Mouse (Mus musculus) cortical plate, adult 2 months (tissue): ENCODE data around the gene Rpl36-ps4.

Source experiments
- CTCF ChIP-seq: fragments of 200-500 bp; IDR thresholded peaks from 2 replicates; pipeline ENCODE4 v1.5.1; 2011; ENCODE audit warnings: mild to moderate bottlenecking, control low read depth, low read length; ENCODE audit not compliant: insufficient read depth; ENCODE audit errors: extremely low read depth
- POLR2A ChIP-seq: fragments of 200-500 bp; IDR thresholded peaks from 2 replicates; pipeline ENCODE4 v1.6.1; 2011; ENCODE audit warnings: mild to moderate bottlenecking, low read length, control low read depth; ENCODE audit not compliant: insufficient read depth; ENCODE audit errors: extremely low read depth

- TF ChIP-seq CTCF = no peak
- no peak for TF ChIP-seq POLR2A
Measured at GRCm38 (mm10) chr17:87957096-87957840, 36.5 kb downstream of the Rpl36-ps4 start.
